Mouse (Mus musculus) adrenal gland, postnatal 10 days (tissue): Measurements from ENCODE around the gene Tcp11l2. TPM values are rescaled to one million over a fixed set of nuclear protein-coding genes. Genes with fewer than 3 reads are reported as not detected.

Experiments
- DNase-seq: peaks from one replicate; pipeline ENCODE4 v3.0.0; 2021; ENCODE audit warnings: mixed read lengths
- long read RNA-seq, 2 experiments: library from polyadenylated mRNA; stranded (forward); transcript quantifications; one replicate each; pipeline ENCODE4 v2.0.0; 2021
- total RNA-seq, 2 experiments: library from RNA; stranded (reverse); gene quantifications; 2 replicates each; pipeline ENCODE4 v1.2.3; 2021

The Tcp11l2 gene
- total RNA-seq = 10 to 100 TPM; 47.4 to 47.9 TPM
- long read RNA-seq, experiment 1, transcript Tcp11l2-201 (10 exons, 2,725 nt) = major isoform, 23 of 37 reads
- long read RNA-seq, experiment 1, partial matches to known transcripts = 12 of 37 reads
- long read RNA-seq, experiment 1, other reads (novel, unspliced or antisense) = 1 of 37 reads
- long read RNA-seq, experiment 2, transcript Tcp11l2-201 (10 exons, 2,725 nt) = major isoform, 14 of 18 reads
- long read RNA-seq, experiment 2, partial matches to known transcripts = 2 of 18 reads
- long read RNA-seq, experiment 2, other reads (novel, unspliced or antisense) = 2 of 18 reads

DNA sequence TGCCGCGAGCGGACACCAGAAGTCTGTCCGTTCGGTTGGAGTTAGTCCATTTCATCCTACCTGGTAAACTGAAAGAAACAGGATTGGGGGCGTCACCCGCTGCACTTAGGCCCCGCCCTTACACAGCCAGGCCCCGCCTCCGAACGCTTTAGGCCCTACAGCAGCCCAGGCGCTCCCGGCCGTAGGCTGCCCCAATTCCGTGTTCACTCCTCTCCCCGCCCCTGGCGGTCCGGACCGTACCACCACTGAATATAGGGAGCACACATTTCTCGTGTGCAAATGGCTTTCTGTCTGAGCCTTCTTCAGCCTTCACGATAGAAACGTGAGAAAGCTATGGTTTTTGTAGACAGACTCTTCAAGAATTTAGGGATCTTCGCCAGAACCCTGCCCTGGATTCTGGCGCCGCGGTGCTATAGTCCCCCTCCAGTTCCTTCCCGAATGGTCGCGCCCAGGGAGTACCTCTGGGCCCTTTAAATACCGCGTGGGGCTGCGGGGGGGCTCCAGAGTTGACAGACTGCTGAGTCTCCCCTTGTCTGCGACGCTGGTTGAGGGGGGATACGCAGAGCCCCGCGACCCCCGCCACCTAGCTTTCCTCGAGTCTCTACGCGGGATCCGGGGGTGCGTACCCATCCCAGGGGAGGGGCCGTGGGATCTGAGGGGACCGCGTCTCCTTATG, at the start of gene Tcp11l2:
Tcp11l2 (plus strand) TSS at position 232 of the 676 bp plus-strand sequence.
- peak; percentile 96 for DNase-seq

DNA sequence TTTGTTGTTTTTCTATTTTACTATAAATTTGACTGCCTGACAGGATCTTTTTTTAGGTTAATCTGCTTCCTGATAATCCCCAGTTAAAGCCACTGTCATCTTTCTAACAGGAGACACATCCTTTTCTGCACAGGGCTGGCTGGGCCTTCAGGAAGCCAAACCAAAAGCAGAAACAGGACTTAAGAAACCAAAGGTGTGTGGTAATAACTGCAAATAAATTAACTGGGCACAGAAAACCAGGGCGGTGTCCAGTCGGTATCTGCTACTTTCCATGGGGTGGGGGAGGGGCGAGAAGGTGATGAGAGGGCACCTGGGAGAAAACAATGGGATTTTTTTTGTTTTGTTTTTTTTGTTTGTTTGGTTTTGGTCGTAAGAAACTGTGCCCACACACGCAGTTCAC, 49.4 kb upstream of the Tcp11l2 start:
- DNase-seq = no peak

DNA sequence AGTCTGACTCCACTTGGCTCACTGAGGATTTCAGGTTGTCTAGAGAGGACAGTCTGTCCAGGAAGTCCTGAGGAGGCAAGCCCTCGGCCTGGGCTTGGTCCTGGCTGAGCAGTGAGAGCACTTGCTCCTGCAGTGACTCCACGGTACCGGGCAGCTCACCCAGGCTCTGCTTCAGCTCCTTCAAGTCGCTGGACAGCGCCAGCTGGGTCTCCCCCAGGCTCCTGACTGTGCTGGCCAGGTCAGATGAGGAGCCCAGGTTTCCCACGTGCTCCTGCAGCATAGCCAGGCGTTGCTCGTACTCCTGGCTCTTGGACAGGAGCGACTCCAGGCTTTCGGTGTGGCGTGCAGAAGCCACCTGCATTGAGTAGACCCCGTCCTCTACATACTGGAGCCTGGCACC, 48.8 kb upstream of the Tcp11l2 start:
- DNase-seq = no peak

DNA sequence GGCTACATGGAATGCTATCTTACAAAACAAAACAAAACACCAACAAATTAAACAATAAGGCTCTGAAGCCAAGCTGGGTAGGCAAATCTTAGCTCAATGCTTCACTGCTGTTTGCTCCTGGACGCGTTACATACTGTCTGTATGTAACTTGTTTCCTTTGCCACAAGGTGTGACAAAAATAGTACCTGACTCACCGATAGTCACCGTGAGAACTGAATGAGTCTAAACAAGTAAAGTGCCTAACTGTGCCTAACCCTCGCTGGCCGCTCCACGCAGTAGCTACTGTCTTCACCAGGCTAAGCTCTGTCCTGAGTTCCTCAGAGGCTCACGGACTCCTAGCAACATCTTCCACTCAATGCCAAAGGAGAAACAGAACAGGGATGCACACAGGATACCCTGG, 46.0 kb upstream of the Tcp11l2 start:
- no peak for DNase-seq

DNA sequence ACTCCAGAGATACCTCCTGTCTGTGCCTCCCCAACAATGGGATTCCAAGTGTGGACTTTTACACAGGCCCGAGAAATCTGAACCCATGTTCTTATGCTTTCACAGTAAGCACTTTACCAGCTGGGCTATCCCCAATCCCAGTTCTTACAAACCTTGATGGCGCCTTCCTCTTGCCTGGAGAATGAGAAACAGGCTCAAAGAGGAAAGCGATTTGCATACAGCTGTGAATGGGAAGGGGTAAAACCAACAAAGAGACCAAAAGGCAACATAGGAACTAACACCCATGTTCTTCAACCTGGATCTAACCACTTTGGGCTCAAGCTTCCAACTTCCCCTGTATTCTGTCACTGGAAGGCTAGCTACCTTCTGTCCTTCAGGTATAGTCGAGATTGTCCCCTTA, 44.9 kb upstream of the Tcp11l2 start:
- no peak for DNase-seq

DNA sequence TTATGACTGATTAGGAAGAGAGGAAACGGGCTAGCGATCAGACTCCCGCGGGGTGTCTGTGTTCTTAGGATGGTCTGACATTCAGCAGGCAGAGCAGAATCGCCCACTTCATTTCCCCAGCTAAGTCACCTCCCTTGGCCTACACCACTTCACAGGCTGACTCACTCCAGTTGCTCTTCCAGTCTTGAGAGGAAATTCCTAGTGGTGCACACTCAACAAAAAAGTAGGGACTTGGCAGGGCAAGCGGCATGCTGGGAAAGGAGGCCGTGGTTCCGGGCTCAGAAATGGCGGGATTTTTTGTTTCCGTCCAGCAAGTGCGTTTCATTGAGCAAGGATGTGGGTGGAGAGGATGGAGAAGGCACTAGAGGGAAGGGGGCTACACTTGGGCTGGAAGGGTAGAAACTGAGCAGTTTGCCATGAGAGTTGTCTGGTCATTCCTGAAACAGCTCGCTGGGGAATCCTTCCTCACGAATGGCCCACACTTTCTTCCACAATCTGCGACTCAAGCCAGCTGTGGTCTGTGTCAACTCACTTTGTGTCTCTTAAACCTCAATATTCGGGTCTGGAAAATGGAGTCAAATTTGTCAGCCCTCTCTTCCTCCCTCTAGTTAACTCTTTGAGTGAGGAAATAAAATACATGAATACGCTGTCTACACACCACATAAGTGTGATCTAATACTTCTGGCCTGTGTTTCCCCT, 44.1 kb upstream of the Tcp11l2 start:
- peak; percentile 58 for DNase-seq

DNA sequence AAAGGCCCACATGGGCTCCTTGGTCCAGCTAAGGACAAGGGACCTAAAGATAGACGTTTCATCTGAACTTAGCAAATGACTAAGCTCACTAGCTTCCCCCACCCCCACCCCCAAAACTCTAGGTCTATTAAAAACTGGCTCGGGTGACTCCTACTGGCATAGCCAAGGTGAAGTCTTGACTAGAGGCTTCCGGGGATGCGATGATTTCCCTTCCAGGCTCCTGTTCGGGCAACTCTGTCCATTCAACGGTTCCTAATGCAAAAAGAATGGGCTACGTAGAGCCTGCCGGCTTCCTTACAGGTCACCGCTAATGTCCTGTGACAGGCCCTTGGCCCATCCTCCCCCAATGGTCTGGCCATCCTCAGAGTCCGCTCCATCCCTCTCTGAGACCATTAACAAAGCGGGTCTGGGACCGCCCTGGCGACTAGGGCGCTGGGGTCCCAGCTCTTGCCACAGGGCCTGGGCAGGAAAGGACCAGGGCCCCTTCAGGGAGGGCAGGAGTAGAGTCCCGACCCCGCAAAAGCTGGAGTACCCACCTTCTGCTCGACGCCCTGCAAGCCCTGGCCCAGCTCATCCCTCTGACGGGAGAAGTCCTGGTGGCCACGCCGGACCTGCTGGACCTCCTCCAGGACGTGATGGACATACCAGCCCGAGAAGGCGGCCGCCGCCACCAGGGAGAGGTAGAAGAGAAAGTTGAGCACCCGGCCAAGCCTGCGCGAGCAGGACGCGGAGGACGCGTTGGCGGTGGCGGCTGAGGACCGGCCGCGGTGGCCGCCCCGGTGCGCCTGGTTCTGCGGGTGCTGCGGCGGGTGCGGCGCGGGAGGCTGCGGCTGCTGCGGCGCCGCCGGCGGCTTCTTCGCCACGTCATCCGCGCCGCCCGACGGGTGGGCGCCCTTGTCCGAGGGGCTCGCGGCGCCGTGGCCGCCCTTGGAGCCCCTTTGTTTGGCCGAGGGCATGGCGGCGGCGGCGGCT, 43.2 kb upstream of the Tcp11l2 start:
- peak; percentile 73 for DNase-seq

DNA sequence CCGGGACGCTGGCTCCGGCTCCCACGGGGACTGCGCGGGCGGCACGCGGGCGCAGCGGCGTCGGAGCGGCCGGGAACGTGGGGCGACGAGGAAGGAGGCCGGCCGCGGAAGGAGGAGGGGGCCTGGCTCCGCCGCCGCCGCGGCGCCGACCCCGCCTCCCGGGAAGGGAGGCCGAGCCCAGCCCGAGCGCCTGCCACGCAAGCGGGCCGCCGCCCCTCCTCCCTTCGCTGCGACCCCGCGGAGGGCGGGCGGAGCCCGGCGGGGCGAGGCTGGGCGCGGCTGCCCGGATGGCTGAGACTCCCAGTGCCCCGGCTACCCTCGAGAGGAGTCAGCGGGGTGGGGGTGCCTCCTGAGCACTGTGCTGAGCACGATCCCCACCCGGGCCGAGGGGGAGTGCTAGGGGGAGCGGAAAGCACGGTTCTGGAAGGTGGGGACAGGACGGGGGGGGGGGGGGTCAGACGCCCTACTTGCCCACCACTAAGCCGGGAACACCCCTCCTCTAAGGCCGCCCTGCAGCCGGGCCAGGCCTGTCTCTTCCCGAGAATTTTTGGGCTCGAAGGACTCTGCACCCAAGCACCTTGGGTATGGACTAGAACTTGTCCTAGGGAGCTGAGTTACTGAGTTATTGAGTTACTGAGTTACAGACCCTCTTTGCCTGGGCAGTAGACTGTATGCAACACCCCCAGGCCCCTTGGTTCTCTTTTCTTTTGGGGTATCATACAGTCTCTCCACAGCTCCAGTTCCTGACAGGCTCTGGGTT, 42.3 kb upstream of the Tcp11l2 start, which contains the start of gene Ckap4:
Ckap4 (minus strand) TSS at position 151 of the 760 bp plus-strand sequence.
- DNase-seq = peak; percentile 85

DNA sequence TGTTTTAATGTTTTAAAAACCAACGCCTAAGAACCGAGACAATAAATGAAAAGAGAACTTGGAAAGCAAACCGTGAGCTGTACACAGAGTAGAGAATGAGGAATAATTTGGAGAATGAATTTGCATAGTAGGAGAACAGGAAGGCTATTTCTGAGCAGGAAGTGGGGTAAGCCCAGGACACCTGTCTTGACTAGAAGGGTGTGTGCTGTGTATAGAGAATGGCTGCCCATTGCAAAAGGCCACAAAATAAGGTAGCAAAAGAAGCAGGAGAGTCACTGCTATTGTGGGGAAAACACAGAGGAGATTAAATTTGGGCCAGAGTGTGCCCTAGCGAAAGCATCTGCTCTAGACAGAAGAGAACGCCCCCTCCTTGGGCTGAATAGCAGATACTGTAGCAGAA, 41.0 kb upstream of the Tcp11l2 start:
- DNase-seq = no peak

DNA sequence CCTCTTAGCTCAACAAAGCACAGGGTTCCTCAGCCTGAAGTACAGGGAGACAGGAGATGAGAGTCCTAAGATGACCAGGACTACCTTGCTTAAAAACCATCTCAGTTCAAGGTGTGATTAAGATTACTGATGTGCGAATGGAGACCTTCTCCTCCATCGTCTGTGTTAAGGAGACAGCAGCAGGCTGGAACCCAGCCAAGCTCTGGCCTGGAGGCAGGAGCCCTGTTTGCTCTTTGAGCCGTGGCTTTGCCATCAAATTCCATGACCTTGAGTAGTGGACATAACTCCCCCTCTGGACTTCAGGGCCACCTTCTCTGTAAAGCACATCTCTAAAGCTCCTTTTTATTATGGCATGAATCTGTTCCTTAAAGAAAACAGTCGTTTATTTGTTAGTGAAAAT, 40.6 kb upstream of the Tcp11l2 start:
- peak; percentile 64 for DNase-seq

DNA sequence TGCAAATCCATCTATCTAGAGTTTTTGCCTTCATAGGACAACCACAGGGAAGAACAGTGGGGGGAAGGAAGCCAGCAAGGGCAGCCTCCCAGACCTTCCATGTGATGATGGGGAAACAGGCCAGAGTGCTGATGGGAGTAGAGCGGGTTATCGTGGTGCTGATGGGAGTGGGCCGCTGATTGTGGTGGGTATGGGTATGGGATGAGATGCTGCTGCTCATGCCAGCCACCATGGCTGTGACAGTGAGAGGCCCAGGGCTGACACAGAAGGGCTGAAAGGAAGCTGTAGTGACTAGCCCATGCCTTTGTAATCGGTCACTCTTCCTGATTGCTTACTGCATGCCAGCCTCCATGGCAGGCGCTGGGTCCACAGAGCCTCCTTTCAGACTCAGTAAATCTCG, 36.8 kb upstream of the Tcp11l2 start:
- DNase-seq = no peak

DNA sequence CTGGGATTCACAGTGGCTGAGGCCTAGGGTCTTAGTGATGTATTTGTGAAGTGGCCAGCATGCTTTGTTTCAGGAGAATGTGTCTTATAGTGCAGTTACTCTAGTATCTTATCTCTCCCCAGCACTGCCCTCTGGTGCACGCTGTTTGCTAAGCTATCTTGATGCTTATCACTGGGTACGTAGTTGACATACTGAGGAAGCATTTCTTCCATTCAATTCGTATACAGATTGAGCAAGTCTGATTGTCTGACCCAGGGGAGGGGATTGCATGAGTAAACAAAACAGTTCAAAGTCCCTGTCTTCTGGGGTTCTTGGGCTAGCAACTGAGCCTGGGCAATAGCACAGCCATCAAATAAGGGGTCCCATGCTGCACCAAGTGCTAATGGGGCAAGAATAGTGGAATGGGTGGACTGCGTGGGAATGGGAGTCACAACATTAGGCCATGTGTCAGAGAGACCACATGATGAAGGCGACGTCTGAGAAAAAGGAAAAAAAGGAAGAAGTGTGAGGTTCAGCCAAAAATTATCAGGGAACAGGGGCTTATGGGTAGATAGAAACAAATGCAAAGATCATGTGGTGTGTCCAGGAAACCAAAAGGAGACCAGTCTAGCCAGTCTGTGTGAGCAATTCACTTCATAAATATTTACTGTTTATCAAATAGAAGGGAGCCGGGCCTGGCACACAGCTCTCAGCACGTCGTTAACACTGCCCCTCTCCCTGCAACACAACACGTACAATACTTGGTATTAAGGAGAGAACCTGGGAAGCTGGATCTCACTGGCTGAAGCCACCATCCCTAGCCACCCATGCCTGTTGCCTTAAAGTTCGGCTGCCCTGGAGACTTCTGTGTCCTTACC, 33.4 kb upstream of the Tcp11l2 start:
- DNase-seq = no peak

DNA sequence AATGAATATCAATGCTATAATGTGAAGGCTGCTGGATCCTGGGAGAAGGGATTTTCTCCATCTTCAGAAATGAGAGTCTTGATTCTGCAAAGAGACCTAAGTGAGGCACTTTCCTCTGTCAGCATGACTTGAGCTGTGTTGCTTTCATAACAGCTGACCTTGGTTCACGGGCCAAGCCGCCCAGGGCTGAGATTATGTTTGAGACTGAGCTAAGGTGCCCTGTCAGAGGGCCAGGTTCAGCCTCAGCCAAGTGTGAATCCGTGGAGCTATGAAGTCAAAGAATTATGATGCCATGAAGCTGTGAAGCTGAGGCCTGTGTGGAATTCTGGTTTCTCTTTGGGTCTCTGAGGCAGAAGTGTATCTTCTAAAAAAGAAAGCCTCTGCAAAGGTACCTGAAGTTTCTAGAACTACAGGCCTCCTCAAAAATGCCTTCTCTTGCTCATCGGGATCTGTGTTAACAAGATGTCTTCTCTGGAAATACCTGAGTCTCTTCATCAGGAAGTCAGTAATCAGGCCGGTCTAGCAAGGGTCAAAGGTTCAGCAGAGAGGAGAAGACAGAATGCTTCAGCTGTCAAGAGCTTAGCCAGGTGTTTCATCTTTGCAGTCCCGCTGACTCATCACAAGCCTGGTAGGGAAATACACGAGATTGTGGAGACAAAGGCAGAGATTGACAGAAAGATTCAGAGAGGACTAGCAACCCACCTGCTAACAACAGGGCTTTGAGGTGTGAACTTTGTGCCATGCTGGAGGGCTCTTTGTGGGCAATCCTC, 31.4 kb upstream of the Tcp11l2 start:
- DNase-seq = peak; percentile 54

DNA sequence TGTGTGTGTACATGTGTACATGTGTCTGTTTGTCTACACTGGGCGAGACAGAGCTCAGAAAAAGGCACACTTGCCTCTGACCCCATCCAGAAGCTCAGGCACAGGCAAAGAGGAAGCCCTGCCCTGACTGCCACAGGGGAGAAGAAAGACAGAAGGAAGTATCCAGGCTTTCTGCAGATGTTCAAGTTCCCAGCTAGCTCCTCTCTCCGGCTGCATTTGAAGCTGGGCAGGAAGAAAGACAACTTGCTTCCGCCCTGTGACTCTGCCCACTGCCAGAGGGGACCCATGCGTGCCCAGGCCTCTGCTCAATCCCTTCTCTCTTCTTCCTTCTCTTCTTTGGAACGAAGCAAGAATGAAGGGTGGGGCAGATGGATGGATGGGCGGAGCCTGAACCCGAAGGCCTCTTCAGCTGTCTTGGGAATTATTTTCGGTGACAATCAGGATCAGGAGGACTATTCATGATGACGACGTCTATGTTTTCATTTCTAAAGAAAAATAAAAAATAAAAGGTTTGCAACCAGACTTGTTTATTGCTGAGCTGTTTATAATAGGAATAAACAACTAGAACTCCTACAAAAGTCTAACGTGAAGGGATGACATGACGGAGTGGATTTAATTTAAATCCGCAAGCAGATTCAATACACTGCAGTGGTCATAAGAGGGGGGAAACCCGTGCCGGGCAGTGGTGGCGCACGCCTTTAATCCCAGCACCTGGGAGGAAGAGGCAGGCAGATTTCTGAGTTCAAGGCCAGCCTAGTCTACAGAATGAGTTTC, 27.1 kb upstream of the Tcp11l2 start:
- no peak for DNase-seq

DNA sequence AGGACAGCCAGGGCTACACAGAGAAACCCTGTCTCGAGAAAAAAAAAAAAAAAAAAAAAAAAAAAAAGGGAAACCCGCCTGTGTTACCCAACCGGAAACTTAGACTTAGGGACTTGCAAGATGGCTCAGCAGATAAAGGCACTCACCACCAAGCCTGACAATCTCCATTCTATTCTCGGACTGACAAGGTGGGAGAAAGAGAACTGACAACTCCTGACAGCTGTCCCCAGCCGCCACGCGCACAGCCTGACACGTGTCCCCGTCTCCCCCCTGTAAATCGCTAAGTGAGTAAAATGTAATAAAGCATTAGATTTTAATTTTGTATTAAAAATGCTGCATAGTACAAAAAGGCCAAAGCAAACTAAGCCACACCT, 26.5 kb upstream of the Tcp11l2 start:
- no peak for DNase-seq

DNA sequence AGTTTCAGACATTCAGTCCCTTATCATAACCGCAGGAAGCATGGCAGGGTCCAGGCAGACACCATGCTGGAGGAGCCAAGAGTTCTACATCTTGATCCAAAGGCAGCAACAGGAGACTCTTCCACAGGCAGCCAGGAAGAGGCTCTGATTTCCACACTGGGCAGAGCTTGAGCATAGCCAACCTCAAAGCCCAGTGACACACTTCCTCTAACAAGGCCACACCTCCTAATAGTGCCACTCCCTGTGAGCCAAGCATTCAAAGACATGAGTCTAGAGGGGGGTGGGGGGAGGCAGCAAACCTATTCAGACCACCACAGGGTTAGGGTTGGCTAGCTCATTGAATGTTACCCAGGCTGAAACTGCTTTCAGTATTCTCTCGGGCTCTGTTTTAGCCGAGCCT, 24.6 kb upstream of the Tcp11l2 start:
- no peak for DNase-seq

DNA sequence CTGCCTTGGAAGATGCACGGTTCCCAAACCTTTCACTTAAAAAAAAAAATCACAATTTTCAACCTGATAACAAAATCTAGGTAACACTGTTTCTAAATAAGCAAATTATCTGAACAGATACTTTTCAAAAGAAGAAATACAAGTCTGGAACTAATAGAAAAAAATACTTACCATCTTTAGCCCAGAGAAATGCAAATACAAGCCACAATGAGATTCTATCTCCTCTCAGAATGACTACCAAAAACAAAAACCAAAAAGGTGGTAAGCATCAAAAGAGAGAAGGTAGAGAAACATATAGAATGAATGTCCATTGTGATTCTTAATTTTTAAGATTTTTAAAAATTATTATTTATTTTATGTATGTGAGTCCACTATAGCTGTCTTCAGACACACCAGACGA, 23.9 kb upstream of the Tcp11l2 start:
- no peak for DNase-seq

DNA sequence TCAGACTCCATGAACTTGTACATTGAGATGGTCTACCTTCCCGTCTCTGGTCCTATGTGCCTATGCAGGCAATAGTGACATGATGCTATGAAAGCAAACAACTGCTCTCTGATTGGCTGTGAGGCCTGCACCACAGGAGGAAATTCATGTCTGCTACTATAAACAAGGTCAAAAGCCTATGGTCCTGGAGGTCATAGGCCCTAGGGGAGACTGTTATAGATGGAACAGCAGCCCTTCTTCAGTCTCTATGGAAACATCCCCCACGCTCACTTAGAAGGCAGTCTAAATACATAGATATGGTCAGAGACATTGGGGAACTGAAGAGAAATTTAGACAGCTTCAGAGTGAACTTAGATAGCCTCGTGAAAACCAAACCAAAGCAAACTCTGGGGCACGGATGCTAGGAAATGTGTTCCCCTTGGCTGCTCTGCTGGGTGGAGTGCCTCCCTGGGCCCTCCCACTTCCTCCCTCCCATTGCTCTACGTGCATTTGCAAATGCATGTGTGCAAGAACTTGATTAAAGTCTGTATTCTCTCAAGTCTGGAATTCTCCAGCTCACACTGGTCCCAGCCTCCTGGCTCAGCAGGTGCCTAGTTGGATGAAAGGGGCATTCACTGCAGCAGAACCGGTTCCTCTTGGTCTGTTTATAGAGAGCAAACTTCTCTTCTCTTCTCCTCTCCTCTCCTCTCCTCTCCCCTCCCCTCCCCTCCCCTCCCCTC, 22.0 kb upstream of the Tcp11l2 start:
- DNase-seq = no peak
